In the genomic region with DNA sequence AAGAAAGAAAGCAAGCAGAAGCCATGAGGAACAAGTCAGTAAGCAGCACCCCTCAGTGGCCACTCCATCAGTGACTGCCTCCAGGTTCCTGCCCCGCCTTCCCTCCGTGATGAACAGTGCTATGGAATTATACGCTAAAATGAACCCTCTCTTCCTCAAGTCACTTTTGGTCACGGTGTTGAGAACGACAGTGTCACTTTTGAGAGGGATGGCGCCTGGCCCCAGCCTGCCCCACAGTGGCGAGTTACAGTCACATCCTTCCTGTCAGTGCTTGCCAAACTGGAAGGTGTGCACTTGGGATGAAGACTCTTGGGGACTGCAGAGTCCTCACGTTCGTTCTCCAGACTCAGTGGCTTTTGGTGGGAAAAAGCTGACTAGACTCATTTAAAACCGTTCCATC, we compare ENCODE assay signal across 8 mouse cellular contexts. TPM values are rescaled to one million over a fixed set of nuclear protein-coding genes. Genes with fewer than 3 reads are reported as not detected.
DNase-seq lines count a peak whose midpoint lies in the region; ATAC-seq and TF ChIP-seq lines count a peak whose summit lies in the region.

No protein-coding gene starts in this region.

- no peak overlapping the region for H3K4me3 ChIP-seq in heart, postnatal 0 days (ENCODE audit: low read depth, low read length)
- no peak overlapping the region for H3K4me3 ChIP-seq in heart, embryonic 11.5 days (ENCODE audit: low read depth, low read length)
- no peak overlapping the region for H3K4me3 ChIP-seq in CH12.LX (replicated peaks in 1 of 3; ENCODE audit: low read depth in 2 of 3, low read length in 2 of 3, poor library complexity in 1 of 3)
- no peak overlapping the region for H3K4me3 ChIP-seq in hindbrain, embryonic 13.5 days

- TF ChIP-seq POLR2A in CH12.LX (IDR thresholded peaks at IDR 0.05; ENCODE audit: low read depth, low read length) = no peak
- TF ChIP-seq POLR2A in brain, embryonic 14.5 days (IDR thresholded peaks at IDR 0.05; ENCODE audit: borderline replicate concordance, extremely low read depth, insufficient read depth, insufficient read length, poor library complexity, severe bottlenecking) = no peak

- no peaks in the 10 kb centered on the region for H3K36me3 ChIP-seq in heart, postnatal 0 days (replicated peaks; ENCODE audit: control insufficient read depth, insufficient read depth, low read length)
- no peaks in the 10 kb centered on the region for H3K36me3 ChIP-seq in heart, embryonic 11.5 days (ENCODE audit: control insufficient read depth, insufficient read depth, low read length)
- peaks cover 4 to 18% of the 10 kb centered on the region in 2 experiments for H3K36me3 ChIP-seq in CH12.LX (replicated peaks in 1 of 2; ENCODE audit: control insufficient read depth in 1 of 2, insufficient read depth in 1 of 2, low read length in 1 of 2)
- H3K36me3 ChIP-seq in hindbrain, embryonic 13.5 days = no peaks in the 10 kb centered on the region; the same call in 1 of the 2 replicates

- peak; percentile 68 for TF ChIP-seq RAD21 in CH12.LX (IDR thresholded peaks at IDR 0.05; ENCODE audit: low read depth, low read length)

- TF ChIP-seq CTCF in heart, postnatal 0 days (IDR thresholded peaks at IDR 0.05; ENCODE audit: low read depth) = peak; percentile 54
- peak in 1 of 2 experiments; percentile 73; a peak in 2 of 4 replicates for TF ChIP-seq CTCF in CH12.LX (conservative IDR thresholded peaks at IDR 0.05 in 1 of 2, IDR thresholded peaks at IDR 0.05 in 1 of 2; ENCODE audit: low read depth in 2 of 2, low read length in 2 of 2)
- TF ChIP-seq CTCF in brain, embryonic 14.5 days (IDR thresholded peaks at IDR 0.05; ENCODE audit: borderline replicate concordance, extremely low read depth, insufficient read depth, insufficient read length) = peak; percentile 30; the same call in 1 of the 2 replicates

- no peak for TF ChIP-seq EP300 in heart, postnatal 0 days (IDR thresholded peaks at IDR 0.05; ENCODE audit: low read depth)
- no peak for TF ChIP-seq EP300 in CH12.LX (IDR thresholded peaks at IDR 0.05; ENCODE audit: low read length)

- ATAC-seq in heart, postnatal 0 days (ENCODE audit: insufficient read depth, low read depth) = peak; percentile 57; the same call in 1 of the 2 replicates
- ATAC-seq in heart, embryonic 11.5 days (replicated peaks; ENCODE audit: insufficient number of reproducible peaks, low FRiP score, low TSS enrichment) = no peak
- no peak for ATAC-seq in erythroblast, adult 5-6 weeks (replicated peaks; ENCODE audit: low FRiP score, poor library complexity, severe bottlenecking)
- ATAC-seq in hindbrain, embryonic 13.5 days (ENCODE audit: low FRiP score) = no peak

- dilution Hi-C loops in CH12.LX (cut with MboI; ENCODE audit: extremely low pct_ligation_motif_present, extremely low pct_unique_long_range_greater_than_20kb, low sequenced_read_pairs) = no loop called here

- no peak overlapping the region for H3K27ac ChIP-seq in heart, postnatal 0 days (ENCODE audit: low read depth)
- H3K27ac ChIP-seq in heart, embryonic 11.5 days (ENCODE audit: low read depth, low read length) = no peak overlapping the region
- H3K27ac ChIP-seq in CH12.LX (ENCODE audit: insufficient read depth, low read depth) = no peak overlapping the region
- H3K27ac ChIP-seq in hindbrain, embryonic 13.5 days = no peak overlapping the region

- H3K4me1 ChIP-seq in heart, postnatal 0 days (ENCODE audit: control insufficient read depth, insufficient read depth) = no peaks in the 10 kb centered on the region
- no peaks in the 10 kb centered on the region for H3K4me1 ChIP-seq in heart, embryonic 11.5 days (ENCODE audit: control insufficient read depth, insufficient read depth, low read length)
- H3K4me1 ChIP-seq in CH12.LX (ENCODE audit: control insufficient read depth in 1 of 2, insufficient read depth in 2 of 2) = peaks cover 0 to 21% of the 10 kb centered on the region in 2 experiments; a peak in 2 of 4 replicates
- H3K4me1 ChIP-seq in hindbrain, embryonic 13.5 days (replicated peaks) = 0 out of 2 replicates have a peak, but pooled peaks cover 5% of the 10 kb centered on the region

- in situ Hi-C loops in CH12.LX (cut with MboI; ENCODE audit: low pct_ligation_motif_present, low pct_unique_long_range_greater_than_20kb, low sequenced_read_pairs) = no loop called here

- 26% methylated on average over 10 of the region's 10 CpGs for WGBS in heart, postnatal 0 days
- WGBS in heart, embryonic 11.5 days (ENCODE audit: insufficient replicate concordance) = 47% methylated on average over 10 of the region's 10 CpGs
- 41% methylated on average over 10 of the region's 10 CpGs for WGBS in hindbrain, embryonic 13.5 days

- no peak for DNase-seq in heart, postnatal 0 days (ENCODE audit: low spot score)
- no peak for DNase-seq in CH12.LX (ENCODE audit: extremely low read depth)
- peak; percentile 17 for DNase-seq in brain, embryonic 14.5 days (ENCODE audit: low read depth)
- DNase-seq in lung, postnatal 25 days (ENCODE audit: low spot score) = peak; percentile 46
- DNase-seq in right cerebral cortex, postnatal 4 days = no peak

- H3K79me2 ChIP-seq in CH12.LX (replicated peaks; ENCODE audit: control insufficient read depth, extremely low read depth, insufficient read depth, poor library complexity, severe bottlenecking) = no peaks in the 10 kb centered on the region

- H3K27me3 ChIP-seq in heart, postnatal 0 days (ENCODE audit: control insufficient read depth, insufficient read depth, low read length) = no peaks in the 10 kb centered on the region
- no peaks in the 10 kb centered on the region for H3K27me3 ChIP-seq in heart, embryonic 11.5 days (ENCODE audit: control insufficient read depth, insufficient read depth, low read length)
- H3K27me3 ChIP-seq in CH12.LX (replicated peaks) = no peaks in the 10 kb centered on the region
- no peaks in the 10 kb centered on the region for H3K27me3 ChIP-seq in hindbrain, embryonic 13.5 days

- H3K4me2 ChIP-seq in heart, postnatal 0 days (ENCODE audit: low read depth, low read length) = no peak overlapping the region
- H3K4me2 ChIP-seq in heart, embryonic 11.5 days = no peak overlapping the region
- no peak overlapping the region for H3K4me2 ChIP-seq in CH12.LX (ENCODE audit: insufficient read depth, low read depth, poor library complexity, severe bottlenecking)
- no peak overlapping the region for H3K4me2 ChIP-seq in hindbrain, embryonic 13.5 days

- H3K9me3 ChIP-seq in heart, postnatal 0 days (replicated peaks; ENCODE audit: control insufficient read depth, low read length) = no peaks in the 10 kb centered on the region
- no peaks in the 10 kb centered on the region for H3K9me3 ChIP-seq in heart, embryonic 11.5 days (replicated peaks; ENCODE audit: control insufficient read depth, low read length)
- peaks cover 10% of the 10 kb centered on the region for H3K9me3 ChIP-seq in CH12.LX (replicated peaks; ENCODE audit: low read length)
- no peaks in the 10 kb centered on the region for H3K9me3 ChIP-seq in hindbrain, embryonic 13.5 days

- H3K9ac ChIP-seq in heart, postnatal 0 days (replicated peaks; ENCODE audit: low read depth, low read length) = no peak overlapping the region
- no peak overlapping the region for H3K9ac ChIP-seq in heart, embryonic 11.5 days (ENCODE audit: low read depth, low read length)
- H3K9ac ChIP-seq in CH12.LX (ENCODE audit: insufficient read depth, low read depth) = no peak overlapping the region
- H3K9ac ChIP-seq in hindbrain, embryonic 13.5 days = no peak overlapping the region

TF ChIP-seq in CH12.LX, 34 proteins besides CTCF, POLR2A, EP300 and RAD21:
- TF ChIP-seq MEF2A (IDR thresholded peaks at IDR 0.05; ENCODE audit: borderline replicate concordance, low read depth, low read length) = no peak
- peak; percentile 73 for TF ChIP-seq SMC3 (IDR thresholded peaks at IDR 0.05; ENCODE audit: low read depth, low read length)
- 0 out of 2 replicates have a peak, but pooled peaks have one; percentile 11 for TF ChIP-seq ZC3H11A (IDR thresholded peaks at IDR 0.05; ENCODE audit: low read depth, low read length)

RNA-seq across cellular contexts. Expression of gene Batf, which starts 39.1 kb away (rescaled TPM):
- 1.4 and 3.2 TPM in 2 replicates for total RNA-seq in heart, postnatal 0 days (2014; rRNA removed; ENCODE audit: low replicate concordance)
- polyA plus RNA-seq in heart, postnatal 0 days (2015; fragmentation: Nextera tagmentation; extraction: Ambion mirVana) = 2.1 and 2.6 TPM in 2 replicates
- 4.5 and 6.7 TPM in 2 replicates for polyA plus RNA-seq in heart, embryonic 11.5 days (2014; fragmentation: Nextera tagmentation; extraction: Ambion mirVana)
- total RNA-seq in CH12.LX (2012; rRNA removed) (137 and 141 TPM in 2 replicates), CH12.LX (2014; rRNA removed) (128 and 142 TPM in 2 replicates)
- polyA plus RNA-seq in CH12.LX (2012; ENCODE audit: insufficient read length, low read depth) = 89.2 and 104 TPM in 2 replicates
- 1.1 and 1.3 TPM in 2 replicates for polyA plus RNA-seq in brain, embryonic 14.5 days (2012; rRNA removed)
- 3.6 TPM in 1 of 2 replicates, not detected in the other for total RNA-seq in erythroblast, adult 5-6 weeks (2015; ENCODE audit: low replicate concordance)
- 3.2 and 6.0 TPM in 2 replicates for total RNA-seq in erythroblast, adult 5-6 weeks (2017; ENCODE audit: low replicate concordance)
- 1.5 and 1.7 TPM in 2 replicates for polyA plus RNA-seq in hindbrain, embryonic 13.5 days (2015; fragmentation: Nextera tagmentation; extraction: Ambion mirVana)

RNA-seq across cellular contexts. Expression of gene Jdp2, which starts 48.5 kb away (rescaled TPM):
- 17.6 and 17.9 TPM in 2 replicates for total RNA-seq in heart, postnatal 0 days (2014; rRNA removed; ENCODE audit: low replicate concordance)
- 0.44 TPM in 1 of 2 replicates, not detected in the other for polyA plus RNA-seq in heart, postnatal 0 days (2015; fragmentation: Nextera tagmentation; extraction: Ambion mirVana)
- polyA plus RNA-seq in heart, embryonic 11.5 days (2014; fragmentation: Nextera tagmentation; extraction: Ambion mirVana) = 0.49 and 0.62 TPM in 2 replicates
- total RNA-seq in CH12.LX (2012; rRNA removed) = 86.5 and 88.9 TPM in 2 replicates
- total RNA-seq in CH12.LX (2014; rRNA removed) = 64.7 and 67.3 TPM in 2 replicates
- polyA plus RNA-seq in CH12.LX (2012; ENCODE audit: insufficient read length, low read depth) = 104 and 114 TPM in 2 replicates
- polyA plus RNA-seq in brain, embryonic 14.5 days (2012; rRNA removed) = 7.3 and 11.9 TPM in 2 replicates
- 12.7 and 14.6 TPM in 2 replicates for total RNA-seq in erythroblast, adult 5-6 weeks (2015; ENCODE audit: low replicate concordance)
- total RNA-seq in erythroblast, adult 5-6 weeks (2017; ENCODE audit: low replicate concordance) = 12.4 and 13.7 TPM in 2 replicates
- polyA plus RNA-seq in hindbrain, embryonic 13.5 days (2015; fragmentation: Nextera tagmentation; extraction: Ambion mirVana) = 0.32 and 0.42 TPM in 2 replicates

Comparison
In these comparisons a context has a peak if more than half of its experiments do, and no peak if none do; other contexts are left out.
1. DNase-seq: peak in brain, embryonic 14.5 days (single experiment) and lung, postnatal 25 days (single experiment); none in heart, postnatal 0 days (single experiment), CH12.LX (single experiment) and right cerebral cortex, postnatal 4 days (single experiment).
2. RNA of gene Batf, which starts 39.1 kb away (polyA plus RNA-seq): 89.2 to 104 TPM in CH12.LX; 4.5 to 6.7 TPM in heart, embryonic 11.5 days, 2.1 to 2.6 TPM in heart, postnatal 0 days, 1.5 to 1.7 TPM in hindbrain, embryonic 13.5 days and 1.1 to 1.3 TPM in brain, embryonic 14.5 days; every median in the first group is over 10 times any median in the second.